Mouse (Mus musculus) neural tube, embryonic 12.5 days (tissue): ENCODE results near the gene Utp6. TPM values are rescaled to one million over a fixed set of nuclear protein-coding genes. Genes with fewer than 3 reads are reported as not detected.
"Not testable (repeated sequence)": the region's sequence is repeated elsewhere in the genome, so short reads cannot be mapped to it uniquely, and the experiment has no call there.

Source experiments
- ATAC-seq: fragments of 200-750 bp; cut with Nextera tagmentation; 2 replicates; pipeline ENCODE4 v1.8.0; 2017; ENCODE audit warnings: low read depth, mild to moderate bottlenecking, moderate TSS enrichment, moderate library complexity; ENCODE audit not compliant: low FRiP score
- H3K27ac ChIP-seq: fragments of 300-500 bp; sonication (generic); 2 replicates; pipeline ENCODE4 v1.5.1; 2016
- H3K27me3 ChIP-seq: fragments of 300-500 bp; sonication (generic); replicated peaks from 2 replicates; pipeline ENCODE4 v1.6.1; 2016; ENCODE audit warnings: mild to moderate bottlenecking
- H3K36me3 ChIP-seq: fragments of 300-500 bp; sonication (generic); 2 replicates; pipeline ENCODE4 v1.6.1; 2016; ENCODE audit warnings: mild to moderate bottlenecking
- H3K4me1 ChIP-seq: fragments of 300-500 bp; sonication (generic); 2 replicates; pipeline ENCODE4 v1.6.1; 2016
- H3K4me2 ChIP-seq: fragments of 300-500 bp; sonication (generic); replicated peaks from 2 replicates; pipeline ENCODE4 v1.6.1; 2016; ENCODE audit warnings: mild to moderate bottlenecking
- H3K4me3 ChIP-seq: fragments of 300-500 bp; sonication (generic); 2 replicates; pipeline ENCODE4 v1.5.1; 2016
- H3K9ac ChIP-seq: fragments of 300-500 bp; sonication (generic); 2 replicates; pipeline ENCODE4 v1.6.1; 2016; ENCODE audit warnings: mild to moderate bottlenecking
- H3K9me3 ChIP-seq: fragments of 300-500 bp; sonication (generic); 2 replicates; pipeline ENCODE4 v1.6.1; 2016; ENCODE audit warnings: mild to moderate bottlenecking
- WGBS: fragments of 180-500 bp; shearing (Covaris S2); methylation state at CpG from one replicate; pipeline ENCODE4 v1.1.7; 2016; 5-methylcytosine and 5-hydroxymethylcytosine counted together
- polyA plus RNA-seq: library from polyadenylated mRNA; unstranded; fragments of >200 nt; fragmentation: Nextera tagmentation; extraction: Ambion mirVana; gene quantifications from 2 replicates; pipeline ENCODE4 v1.2.1, GENCODE M21; 2016

Gene Utp6
- polyA plus RNA-seq, 1 experiment from 2014 or later: 61.6 TPM

GRCm38 (mm10) chr11:79976645-79977044 lies 14.5 kb upstream of the Utp6 start:
- H3K36me3 ChIP-seq, H3K9ac ChIP-seq, H3K4me3 ChIP-seq, H3K4me2 ChIP-seq, ATAC-seq, H3K9me3 ChIP-seq, H3K27ac ChIP-seq: not testable (repeated sequence)
- Histone ChIP-seq H3K27me3 (peaks cover 21% of the 10 kb centered on the region), H3K4me1 (peaks cover 15% of the 10 kb centered on the region)
- WGBS: 76% methylated on average over 6 of the region's 6 CpGs

DNA sequence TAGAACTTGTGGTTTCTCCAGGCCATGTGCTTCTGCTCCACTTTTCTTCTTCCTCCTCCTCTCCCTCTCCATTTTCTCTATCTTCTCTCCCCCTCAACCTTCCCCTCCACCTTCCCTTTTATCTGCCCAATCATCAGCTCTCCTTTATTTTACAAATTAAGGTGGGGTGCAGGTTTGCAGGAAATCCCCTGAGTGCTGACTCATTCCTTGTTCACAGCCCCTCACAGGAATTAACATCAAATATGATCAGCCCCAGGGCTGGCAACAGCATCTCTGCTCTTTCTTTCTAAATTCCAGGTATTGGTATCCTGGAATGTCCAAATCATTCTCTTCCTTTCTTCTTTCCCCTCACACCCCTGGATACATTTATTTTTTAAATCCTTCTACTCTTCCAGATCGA lies 14.0 kb upstream of the Utp6 start:
- no peak overlapping the region for H3K4me3 ChIP-seq
- H3K27me3 ChIP-seq: peaks cover 21% of the 10 kb centered on the region
- no peaks in the 10 kb centered on the region for H3K36me3 ChIP-seq
- H3K9me3 ChIP-seq: no peaks in the 10 kb centered on the region
- peaks cover 15% of the 10 kb centered on the region for H3K4me1 ChIP-seq
- ATAC-seq: no peak
- H3K9ac ChIP-seq: no peak overlapping the region
- no peak overlapping the region for H3K4me2 ChIP-seq
- no peak overlapping the region for H3K27ac ChIP-seq
- WGBS: 93% methylated on average over 1 of the region's 1 CpGs

DNA sequence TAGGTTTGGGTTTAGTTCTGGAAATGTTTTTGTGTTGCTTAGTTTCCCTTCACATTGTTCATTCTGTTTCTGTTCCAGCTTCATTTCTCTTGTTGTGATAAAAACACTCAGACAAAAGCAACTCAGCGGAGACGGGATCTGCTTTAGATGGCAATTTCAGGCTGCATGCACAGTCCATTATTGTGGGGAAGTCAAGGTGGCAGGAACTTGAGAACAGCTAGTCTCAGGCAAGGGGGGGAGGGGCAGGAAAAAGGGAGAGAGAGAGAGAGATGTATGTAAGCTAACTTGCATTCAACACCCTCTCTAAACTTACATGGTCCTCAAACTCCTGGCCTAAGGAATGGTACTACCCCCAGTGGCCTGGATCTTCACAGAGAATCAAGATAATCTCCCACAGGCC lies 13.2 kb upstream of the Utp6 start:
- WGBS: 50% methylated on average over 2 of the region's 2 CpGs
- no peaks in the 10 kb centered on the region for H3K36me3 ChIP-seq
- H3K4me1 ChIP-seq: peaks cover 15% of the 10 kb centered on the region
- no peaks in the 10 kb centered on the region for H3K9me3 ChIP-seq
- no peak for ATAC-seq
- no peak overlapping the region for H3K9ac ChIP-seq
- H3K4me3 ChIP-seq: no peak overlapping the region
- peaks cover 21% of the 10 kb centered on the region for H3K27me3 ChIP-seq
- H3K27ac ChIP-seq: no peak overlapping the region
- no peak overlapping the region for H3K4me2 ChIP-seq

DNA sequence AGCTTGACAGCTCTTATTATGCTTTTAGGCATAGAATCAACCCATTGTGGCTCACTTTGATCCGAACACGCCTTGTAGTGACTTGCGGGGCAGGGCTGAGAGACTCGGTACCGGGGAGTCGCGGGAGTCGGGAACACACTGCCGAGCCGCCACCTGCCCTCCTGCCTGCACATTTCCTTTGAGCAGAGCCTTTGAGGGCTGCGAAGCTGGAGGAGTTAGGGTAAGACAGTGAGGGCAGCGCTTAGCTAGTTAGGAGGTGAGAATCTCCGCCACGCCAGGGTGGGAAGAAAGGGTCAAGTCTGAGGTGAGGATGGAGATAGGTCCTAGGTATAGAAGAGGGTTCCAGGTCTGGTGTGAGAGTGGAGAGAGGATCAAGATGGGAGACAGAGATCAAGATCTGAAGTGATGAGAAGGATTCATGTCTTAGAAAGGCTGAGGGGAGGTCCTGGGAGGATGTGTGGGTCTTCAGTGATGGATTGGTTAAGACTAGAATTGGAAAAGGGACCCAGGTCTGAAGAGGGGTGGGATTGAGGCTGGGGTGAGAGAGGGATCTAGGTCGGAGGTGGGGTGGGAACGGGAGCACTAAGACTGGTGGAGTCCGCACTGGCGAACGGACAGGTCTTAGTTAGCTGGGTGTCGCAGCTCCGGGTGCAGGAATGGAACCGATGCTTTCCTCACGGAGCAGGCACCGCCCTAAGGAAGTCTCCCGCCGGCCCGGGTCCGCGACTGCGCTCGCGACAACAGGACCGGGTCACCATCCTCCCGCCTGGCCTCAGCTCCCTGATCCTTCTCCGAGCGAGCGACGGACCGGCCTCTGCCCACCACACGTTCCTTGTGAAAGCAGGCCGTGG lies 11.7 kb upstream of the Utp6 start:
- H3K4me1 ChIP-seq: peaks cover 15% of the 10 kb centered on the region
- peak overlapping the region; percentile 48 for H3K4me3 ChIP-seq
- no peaks in the 10 kb centered on the region for H3K36me3 ChIP-seq
- peak overlapping the region; percentile 82 for H3K4me2 ChIP-seq
- H3K27ac ChIP-seq: no peak overlapping the region
- peak overlapping the region; percentile 59 for H3K9ac ChIP-seq
- ATAC-seq: peak; percentile 41; the same call in 1 of the 2 replicates
- no peaks in the 10 kb centered on the region for H3K9me3 ChIP-seq
- WGBS: under 1% methylated on average over 41 of the region's 41 CpGs
- H3K27me3 ChIP-seq: peaks cover 21% of the 10 kb centered on the region

DNA sequence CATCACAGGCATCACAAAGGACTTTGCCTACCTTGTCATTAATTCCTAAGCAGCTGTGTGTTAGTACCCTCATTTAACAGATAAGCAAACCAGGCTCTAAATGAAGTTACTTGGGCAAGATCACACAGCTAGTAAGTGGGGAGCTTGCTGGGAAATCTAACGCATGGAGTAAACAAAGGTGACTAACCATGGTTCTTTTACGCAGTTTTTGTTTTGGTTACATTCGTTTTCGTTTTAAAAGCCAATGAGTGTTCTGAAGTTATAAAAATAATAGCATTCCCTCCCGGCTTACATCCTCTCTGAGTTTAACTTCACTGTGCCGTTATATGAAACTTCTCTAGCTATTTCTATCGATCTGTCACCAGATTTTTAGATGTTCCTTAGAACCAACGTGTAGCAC lies 10.9 kb upstream of the Utp6 start:
- WGBS: 12% methylated on average over 8 of the region's 8 CpGs
- H3K27me3 ChIP-seq: peaks cover 21% of the 10 kb centered on the region
- H3K4me1 ChIP-seq: peaks cover 15% of the 10 kb centered on the region
- no peak for ATAC-seq
- no peaks in the 10 kb centered on the region for H3K36me3 ChIP-seq
- H3K9me3 ChIP-seq: no peaks in the 10 kb centered on the region
- H3K9ac ChIP-seq: no peak overlapping the region
- H3K27ac ChIP-seq: no peak overlapping the region
- peak overlapping the region; percentile 48; the same call in 1 of the 2 replicates for H3K4me3 ChIP-seq
- H3K4me2 ChIP-seq: peak overlapping the region; percentile 82

- Histone ChIP-seq H3K27ac (no peak overlapping the region), H3K4me3 (no peak overlapping the region), H3K4me1 (no peaks in the 10 kb centered on the region), H3K27me3 (0 out of 2 replicates have a peak, but pooled peaks cover under 1% of the 10 kb centered on the region), H3K36me3 (no peaks in the 10 kb centered on the region), H3K4me2 (no peak overlapping the region), H3K9ac (no peak overlapping the region), H3K9me3 (no peaks in the 10 kb centered on the region)
- ATAC-seq: no peak
- 83% methylated on average over 10 of the region's 10 CpGs for WGBS
Measured at GRCm38 (mm10) chr11:79967752-79968151, 5.6 kb upstream of the Utp6 start.

GRCm38 (mm10) chr11:79965896-79966295 lies 3.7 kb upstream of the Utp6 start:
- no peak for ATAC-seq
- WGBS: 50% methylated on average over 8 of the region's 8 CpGs

GRCm38 (mm10) chr11:79963212-79963974 lies 1.2 kb upstream of the Utp6 start:
- peaks cover 12% of the 10 kb centered on the region for H3K36me3 ChIP-seq
- peaks cover 2% of the 10 kb centered on the region for H3K4me1 ChIP-seq
- H3K27ac ChIP-seq: no peak overlapping the region
- H3K4me3 ChIP-seq: no peak overlapping the region
- peak overlapping the region; percentile 59 for H3K4me2 ChIP-seq
- no peak overlapping the region for H3K9ac ChIP-seq
- ATAC-seq: no peak
- no peaks in the 10 kb centered on the region for H3K9me3 ChIP-seq
- H3K27me3 ChIP-seq: no peaks in the 10 kb centered on the region
- 52% methylated on average over 8 of the region's 8 CpGs for WGBS

More at GRCm38 (mm10) chr11:79965896-79966295, 3.7 kb upstream of the Utp6 start:
- H3K4me1 ChIP-seq: peaks cover 2% of the 10 kb centered on the region
- H3K9ac ChIP-seq: no peak overlapping the region
- H3K4me3 ChIP-seq: no peak overlapping the region
- H3K27me3 ChIP-seq: no peaks in the 10 kb centered on the region
- H3K9me3 ChIP-seq: no peaks in the 10 kb centered on the region
- no peak overlapping the region for H3K4me2 ChIP-seq
- no peak overlapping the region for H3K27ac ChIP-seq
- H3K36me3 ChIP-seq: no peaks in the 10 kb centered on the region

GRCm38 (mm10) chr11:79962877-79963183 lies 640 bp upstream of the Utp6 start:
- 5% methylated on average over 9 of the region's 9 CpGs for WGBS
- Histone ChIP-seq H3K9me3 (no peaks in the 10 kb centered on the region), H3K4me3 (peak overlapping the region; percentile 64), H3K27ac (no peak overlapping the region), H3K27me3 (no peaks in the 10 kb centered on the region), H3K36me3 (peaks cover 17% of the 10 kb centered on the region), H3K4me1 (peaks cover 2% of the 10 kb centered on the region), H3K9ac (peak overlapping the region; percentile 44), H3K4me2 (peak overlapping the region; percentile 59)
- peak; percentile 48; the same call in 1 of the 2 replicates for ATAC-seq

DNA sequence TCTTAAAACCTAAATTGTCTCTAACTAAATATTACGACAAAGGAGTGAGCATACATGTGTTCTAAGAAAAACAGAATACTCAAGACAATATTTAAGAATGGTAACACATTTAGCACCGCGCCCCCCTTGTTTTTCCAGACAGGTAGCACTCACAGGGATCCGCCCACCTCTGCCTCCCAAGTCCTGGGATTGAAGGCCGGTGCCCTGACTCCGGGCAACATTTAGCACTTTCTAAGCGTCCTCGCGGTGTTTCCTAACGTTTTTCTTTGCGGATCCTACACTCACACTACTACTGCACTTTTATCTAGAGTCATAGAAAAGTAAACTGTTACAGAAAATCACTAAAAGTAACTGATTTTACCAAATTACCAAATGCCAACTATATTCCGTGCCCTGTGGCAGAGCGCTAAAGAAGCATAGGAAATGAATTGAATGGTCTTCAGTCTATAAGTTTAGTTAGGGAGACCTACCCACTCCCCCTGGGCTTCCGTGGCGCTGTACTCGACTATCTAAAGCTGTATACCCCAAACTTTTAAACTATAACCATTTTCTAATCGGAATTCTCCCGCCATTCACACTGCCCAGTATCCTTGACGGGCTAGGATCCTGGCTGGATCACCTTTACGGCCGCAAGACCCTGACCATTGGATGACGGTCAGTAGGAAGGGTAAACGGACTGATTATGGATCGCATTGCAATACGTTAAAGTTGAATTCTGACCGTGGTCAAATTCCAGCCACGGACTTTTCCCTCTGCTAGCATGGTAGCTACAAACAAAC lies 655 bp downstream of the Utp6 start:
- Histone ChIP-seq H3K4me2 (peak overlapping the region; percentile 81), H3K9ac (peak overlapping the region; percentile 62), H3K4me1 (peaks cover 2% of the 10 kb centered on the region), H3K4me3 (peak overlapping the region; percentile 64), H3K36me3 (peaks cover 30% of the 10 kb centered on the region), H3K27me3 (no peaks in the 10 kb centered on the region), H3K9me3 (no peaks in the 10 kb centered on the region), H3K27ac (no peak overlapping the region)
- WGBS: 7% methylated on average over 27 of the region's 27 CpGs
- ATAC-seq: peak; percentile 37; the same call in 1 of the 2 replicates

DNA sequence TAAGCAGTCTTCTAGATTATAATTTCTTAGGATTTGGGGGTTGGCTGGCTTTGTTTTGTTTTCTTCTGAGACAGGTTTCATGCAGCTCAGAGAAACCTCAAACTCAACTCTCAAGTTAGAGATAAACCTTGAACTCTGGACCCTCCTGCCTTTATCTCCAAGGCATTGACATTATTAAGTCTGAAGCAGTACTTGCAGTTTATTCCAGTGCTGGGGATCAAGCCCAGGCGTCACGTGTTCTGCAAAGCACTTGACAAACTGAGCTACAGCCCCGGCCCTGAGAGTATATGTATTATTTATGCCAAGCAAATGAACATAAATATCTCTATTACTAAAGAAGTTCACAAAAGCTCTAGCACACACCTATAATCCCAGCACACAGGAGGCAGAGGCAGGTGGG lies 14.9 kb downstream of the Utp6 start:
- Histone ChIP-seq H3K4me2 (no peak overlapping the region), H3K4me1 (no peaks in the 10 kb centered on the region), H3K4me3 (no peak overlapping the region), H3K36me3 (peaks cover 80% of the 10 kb centered on the region), H3K27me3 (no peaks in the 10 kb centered on the region), H3K9ac (no peak overlapping the region), H3K9me3 (no peaks in the 10 kb centered on the region), H3K27ac (no peak overlapping the region)
- no peak for ATAC-seq
- WGBS: 95% methylated on average over 3 of the region's 3 CpGs

DNA sequence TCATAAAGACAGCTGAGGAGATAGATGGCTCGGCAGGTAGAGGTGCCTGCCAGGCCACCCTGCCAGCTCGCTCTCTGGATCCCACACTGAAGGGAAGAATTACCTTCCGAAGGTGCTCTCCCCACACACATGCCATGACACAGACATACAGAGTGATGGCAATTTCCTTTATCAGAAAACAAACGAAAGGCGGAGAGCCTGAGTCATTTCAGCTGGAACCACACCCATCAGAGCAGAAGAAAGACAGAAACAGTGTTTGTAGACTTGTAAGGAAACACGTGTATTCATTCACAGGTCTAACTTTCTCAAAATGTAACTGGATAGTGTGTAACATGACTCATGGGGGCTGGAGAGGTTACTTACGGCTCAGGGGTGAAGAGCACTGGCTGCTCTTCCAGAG lies 18.6 kb downstream of the Utp6 start:
- WGBS: 93% methylated on average over 7 of the region's 7 CpGs

More for the DNA sequence above, 18.6 kb downstream of the Utp6 start:
- Histone ChIP-seq H3K27me3 (no peaks in the 10 kb centered on the region), H3K4me1 (no peaks in the 10 kb centered on the region), H3K36me3 (peaks cover 80% of the 10 kb centered on the region), H3K9ac (no peak overlapping the region), H3K27ac (no peak overlapping the region), H3K4me2 (no peak overlapping the region), H3K9me3 (no peaks in the 10 kb centered on the region), H3K4me3 (no peak overlapping the region)
- ATAC-seq: no peak
